Mouse (Mus musculus): ENCODE results near the gene Calm2. TPM values are rescaled to one million over a fixed set of nuclear protein-coding genes. Genes with fewer than 3 reads are reported as not detected.

The Calm2 gene
- total and polyA plus RNA-seq, 2 experiments from 2014 or later, result 1,303 to 3,238 TPM

DNA sequence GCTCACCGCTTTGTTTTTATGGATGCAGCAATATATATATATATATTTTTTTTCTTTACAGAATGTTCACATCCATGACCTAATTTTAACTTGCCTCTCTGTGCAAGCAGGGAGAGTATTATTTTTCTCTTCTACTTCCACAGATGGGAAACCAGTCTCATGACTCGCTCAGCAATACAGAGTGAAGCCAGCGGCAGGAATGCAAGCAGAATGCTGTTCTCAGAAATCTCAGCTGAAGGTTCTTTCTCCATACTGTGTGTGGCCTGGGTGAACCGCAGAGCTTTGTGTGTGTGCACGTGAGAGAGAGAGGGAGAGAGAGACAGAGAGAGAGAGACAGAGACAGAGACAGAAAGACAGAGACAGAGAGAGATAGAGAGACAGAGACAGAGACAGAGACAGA, 21.9 kb upstream of the Calm2 start:
- no peak for TF ChIP-seq CTCF (IDR thresholded peaks at IDR 0.05)
- no peak for DNase-seq (ENCODE audit: low spot score)

DNA sequence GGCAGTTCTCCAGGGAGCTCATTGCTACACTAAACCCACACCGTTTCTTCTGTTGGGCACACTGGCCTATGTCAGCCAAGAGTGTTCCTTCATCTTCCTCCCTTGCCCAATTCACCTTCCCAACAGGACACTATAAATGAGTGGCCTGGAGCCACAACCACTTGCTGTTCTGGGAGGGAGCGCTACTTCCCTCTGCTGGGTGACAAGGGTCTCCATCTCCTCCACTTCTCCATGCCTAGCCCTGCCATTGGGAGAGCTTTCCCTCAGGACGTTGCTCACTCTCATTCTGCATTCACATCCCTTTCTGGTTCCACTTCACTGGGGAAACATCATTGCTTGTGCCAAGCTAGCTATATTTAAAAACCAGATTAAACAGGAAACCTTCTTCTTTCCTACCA, 14.8 kb upstream of the Calm2 start:
- no peak for DNase-seq (ENCODE audit: low spot score)
- Histone ChIP-seq H3K9ac (replicated peaks; ENCODE audit: low read length, poor library complexity, severe bottlenecking) (no peak overlapping the region), H3K36me3 (ENCODE audit: insufficient read depth, low read length) (no peaks in the 10 kb centered on the region), H3K4me1 (ENCODE audit: insufficient read depth, low read length) (peaks cover 16% of the 10 kb centered on the region), H3K27me3 (ENCODE audit: insufficient read depth, low read length) (no peaks in the 10 kb centered on the region), H3K9me3 (ENCODE audit: low read length) (no peaks in the 10 kb centered on the region), H3K4me2 (ENCODE audit: low read depth, low read length, poor library complexity, severe bottlenecking) (no peak overlapping the region), H3K27ac (ENCODE audit: low read depth, low read length) (no peak overlapping the region), H3K4me3 (ENCODE audit: low read depth, low read length) (no peak overlapping the region)
- peak; percentile 43 for TF ChIP-seq CTCF (IDR thresholded peaks at IDR 0.05)
- peak; percentile 41; the same call in 1 of the 2 replicates for ATAC-seq (ENCODE audit: low FRiP score)
- WGBS, result 39% methylated on average over 3 of the region's 3 CpGs

More for the DNA sequence above, 21.9 kb upstream of the Calm2 start:
- no peak overlapping the region for H3K4me3 ChIP-seq (ENCODE audit: low read depth, low read length)
- no peaks in the 10 kb centered on the region for H3K9me3 ChIP-seq (ENCODE audit: low read length)
- H3K27me3 ChIP-seq (ENCODE audit: insufficient read depth, low read length), result no peaks in the 10 kb centered on the region
- H3K9ac ChIP-seq (replicated peaks; ENCODE audit: low read length, poor library complexity, severe bottlenecking), result no peak overlapping the region
- H3K4me2 ChIP-seq (ENCODE audit: low read depth, low read length, poor library complexity, severe bottlenecking), result no peak overlapping the region
- no peaks in the 10 kb centered on the region for H3K36me3 ChIP-seq (ENCODE audit: insufficient read depth, low read length)
- H3K4me1 ChIP-seq (ENCODE audit: insufficient read depth, low read length), result peaks cover 6% of the 10 kb centered on the region
- H3K27ac ChIP-seq (ENCODE audit: low read depth, low read length), result no peak overlapping the region
- WGBS, result 67% methylated on average over 5 of the region's 5 CpGs
- ATAC-seq (ENCODE audit: low FRiP score), result no peak

DNA sequence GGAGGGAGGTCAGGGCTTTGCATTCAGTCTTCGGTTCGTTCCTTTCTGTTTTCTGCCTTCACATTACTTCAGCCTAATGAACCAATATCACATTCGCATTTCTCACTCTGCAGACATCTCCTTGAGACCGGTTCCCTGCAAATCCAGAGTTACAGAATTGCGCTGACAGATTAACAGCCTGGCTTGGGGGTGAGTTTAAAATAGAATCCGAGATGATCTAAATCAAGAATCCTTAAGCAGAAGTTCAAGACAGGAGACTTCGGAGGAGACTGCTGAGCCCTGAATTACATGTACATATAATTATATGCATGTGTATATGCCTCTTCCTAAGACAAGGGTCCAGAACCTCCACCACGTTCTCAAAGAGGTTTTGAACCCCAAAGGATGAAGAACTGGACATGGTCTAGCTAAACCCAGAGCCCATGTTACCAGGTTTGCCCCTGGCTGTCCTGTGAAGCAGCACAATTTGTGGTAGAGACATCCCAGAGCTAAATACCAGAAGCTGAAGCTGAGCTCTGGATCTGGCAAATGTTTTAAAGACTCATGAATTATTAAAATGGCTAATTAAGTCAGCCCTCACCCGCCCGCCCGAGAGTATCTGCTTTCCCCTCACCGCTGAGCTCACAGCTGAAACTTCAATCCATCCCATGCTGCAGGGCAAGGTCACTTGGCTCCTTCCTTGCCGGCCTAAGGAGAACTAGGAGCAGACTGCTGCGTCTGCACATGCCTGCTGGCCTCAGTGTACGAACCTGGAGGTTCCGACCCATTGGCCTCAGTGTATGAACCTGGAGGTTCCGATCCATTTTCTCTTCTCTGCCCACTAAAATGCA, 14.1 kb upstream of the Calm2 start:
- Histone ChIP-seq H3K27ac (ENCODE audit: low read depth, low read length) (peak overlapping the region; percentile 38; the same call in 1 of the 2 replicates), H3K36me3 (ENCODE audit: insufficient read depth, low read length) (no peaks in the 10 kb centered on the region), H3K9me3 (ENCODE audit: low read length) (no peaks in the 10 kb centered on the region), H3K4me3 (ENCODE audit: low read depth, low read length) (no peak overlapping the region), H3K9ac (replicated peaks; ENCODE audit: low read length, poor library complexity, severe bottlenecking) (no peak overlapping the region), H3K4me1 (ENCODE audit: insufficient read depth, low read length) (peaks cover 16% of the 10 kb centered on the region), H3K4me2 (ENCODE audit: low read depth, low read length, poor library complexity, severe bottlenecking) (peak overlapping the region; percentile 28; the same call in 1 of the 2 replicates), H3K27me3 (ENCODE audit: insufficient read depth, low read length) (no peaks in the 10 kb centered on the region)
- DNase-seq (ENCODE audit: low spot score), result peak; percentile 35
- TF ChIP-seq CTCF (IDR thresholded peaks at IDR 0.05), result no peak
- ATAC-seq (ENCODE audit: low FRiP score), result 0 out of 2 replicates have a peak, but pooled peaks have one; percentile 38
- 22% methylated on average over 17 of the region's 17 CpGs for WGBS

DNA sequence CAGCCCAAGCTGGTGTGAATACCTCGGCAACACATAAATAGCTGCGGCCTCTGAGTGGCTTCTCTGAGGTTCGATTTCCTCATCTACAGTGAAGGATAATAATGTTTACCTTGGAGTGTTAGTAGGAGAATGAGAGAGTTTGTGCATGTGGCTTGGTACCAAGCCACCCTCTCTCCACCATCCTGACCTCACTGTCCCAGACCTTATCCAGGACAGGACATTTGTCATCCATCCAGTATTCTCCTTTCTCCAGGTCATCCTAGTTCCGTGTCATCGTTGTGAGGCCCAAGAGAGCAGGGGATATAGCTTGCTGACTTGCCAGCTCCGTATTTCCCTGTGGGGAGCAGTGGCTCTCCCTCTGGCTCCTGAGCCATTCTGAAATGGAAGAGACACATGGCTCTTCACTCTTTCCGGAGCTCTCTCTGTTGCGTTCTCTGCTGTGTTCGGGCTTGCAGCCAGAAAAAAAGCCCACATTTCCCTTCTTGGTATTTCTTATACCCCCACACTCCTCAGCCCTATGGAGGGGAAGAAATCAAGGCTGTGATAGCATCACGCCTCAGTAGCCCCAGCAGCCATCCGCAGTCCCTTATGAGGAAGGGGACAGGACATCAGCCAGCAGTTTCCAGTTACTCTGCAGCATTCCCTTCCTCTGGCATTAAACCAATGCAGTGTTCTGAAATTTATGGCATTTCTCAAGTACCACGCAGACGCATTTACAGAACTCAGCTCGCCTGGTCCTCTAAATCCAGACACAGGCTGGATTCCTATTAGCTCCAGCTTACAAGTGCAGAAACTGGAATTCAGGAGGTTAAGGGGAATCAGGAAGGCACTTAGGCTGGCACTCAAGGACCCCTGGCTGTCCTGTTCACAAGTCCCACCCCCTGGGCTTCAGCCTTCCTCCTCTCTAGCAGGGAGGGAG, 13.3 kb upstream of the Calm2 start:
- peak; percentile 47 for DNase-seq (ENCODE audit: low spot score)
- peak overlapping the region; percentile 28; the same call in 1 of the 2 replicates for H3K4me2 ChIP-seq (ENCODE audit: low read depth, low read length, poor library complexity, severe bottlenecking)
- peaks cover 16% of the 10 kb centered on the region for H3K4me1 ChIP-seq (ENCODE audit: insufficient read depth, low read length)
- peak overlapping the region; percentile 38; the same call in 1 of the 2 replicates for H3K27ac ChIP-seq (ENCODE audit: low read depth, low read length)
- H3K9ac ChIP-seq (replicated peaks; ENCODE audit: low read length, poor library complexity, severe bottlenecking), result no peak overlapping the region
- no peak for TF ChIP-seq CTCF (IDR thresholded peaks at IDR 0.05)
- no peaks in the 10 kb centered on the region for H3K9me3 ChIP-seq (ENCODE audit: low read length)
- no peak for ATAC-seq (ENCODE audit: low FRiP score)
- H3K27me3 ChIP-seq (ENCODE audit: insufficient read depth, low read length), result no peaks in the 10 kb centered on the region
- 22% methylated on average over 14 of the region's 14 CpGs for WGBS
- no peaks in the 10 kb centered on the region for H3K36me3 ChIP-seq (ENCODE audit: insufficient read depth, low read length)
- H3K4me3 ChIP-seq (ENCODE audit: low read depth, low read length), result no peak overlapping the region

DNA sequence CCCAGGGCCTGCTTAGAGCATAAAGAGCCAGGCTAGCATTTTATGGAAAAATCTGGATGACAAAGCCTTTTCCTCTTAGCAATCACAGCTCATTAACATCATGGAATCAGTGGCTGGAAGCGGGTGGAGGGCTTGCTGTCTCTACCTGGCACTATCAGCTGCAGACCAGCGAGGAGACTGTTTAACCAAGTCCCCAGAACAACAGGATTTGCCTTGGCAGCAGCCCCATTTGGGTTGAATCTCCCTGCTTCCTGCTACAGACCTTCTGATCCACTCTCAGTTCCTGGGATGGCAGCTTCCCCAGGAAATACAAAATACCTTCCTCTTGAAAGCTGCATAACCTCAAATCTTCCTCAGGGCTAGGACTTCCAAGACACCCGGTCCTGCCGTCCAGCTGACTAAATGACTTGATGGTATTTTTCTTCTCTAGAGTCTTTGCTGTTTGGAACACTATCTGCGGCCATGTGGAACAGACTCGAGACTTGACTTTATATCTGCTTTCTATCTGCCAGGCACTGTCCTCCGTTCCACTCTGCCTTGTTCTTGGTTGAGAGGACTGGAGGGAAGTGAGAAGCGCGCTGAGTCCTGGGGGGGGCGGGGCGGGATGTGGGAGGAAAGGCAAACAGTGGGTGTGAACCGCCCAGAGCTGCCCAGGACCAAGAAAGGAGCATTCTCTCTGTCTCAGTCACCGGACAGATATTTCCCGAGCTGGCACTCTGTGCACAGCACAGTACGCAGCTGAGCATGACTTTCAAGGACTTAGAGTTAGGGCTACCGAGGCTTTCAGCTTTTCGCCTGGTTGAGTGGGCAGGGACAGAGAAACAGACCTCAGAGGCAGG, 12.4 kb upstream of the Calm2 start:
- Histone ChIP-seq H3K27ac (ENCODE audit: low read depth, low read length) (0 out of 2 replicates have a peak overlapping the region, but pooled peaks have one; percentile 43), H3K9me3 (ENCODE audit: low read length) (no peaks in the 10 kb centered on the region), H3K9ac (replicated peaks; ENCODE audit: low read length, poor library complexity, severe bottlenecking) (no peak overlapping the region), H3K4me2 (ENCODE audit: low read depth, low read length, poor library complexity, severe bottlenecking) (0 out of 2 replicates have a peak overlapping the region, but pooled peaks have one; percentile 2), H3K27me3 (ENCODE audit: insufficient read depth, low read length) (no peaks in the 10 kb centered on the region), H3K4me3 (ENCODE audit: low read depth, low read length) (no peak overlapping the region), H3K4me1 (ENCODE audit: insufficient read depth, low read length) (peaks cover 16% of the 10 kb centered on the region), H3K36me3 (ENCODE audit: insufficient read depth, low read length) (no peaks in the 10 kb centered on the region)
- no peak for ATAC-seq (ENCODE audit: low FRiP score)
- no peak for TF ChIP-seq CTCF (IDR thresholded peaks at IDR 0.05)
- WGBS, result 13% methylated on average over 15 of the region's 17 CpGs
- DNase-seq (ENCODE audit: low spot score), result peak; percentile 65

Data from midbrain, postnatal 0 days (tissue).